Mouse (Mus musculus) heart, adult 2 months (tissue): ENCODE measurements around the gene Tango2. TPM values are rescaled to one million over a fixed set of nuclear protein-coding genes. Genes with fewer than 3 reads are reported as not detected.

ENCODE experiments used
- DNase-seq, 2 experiments: peaks; one replicate each; pipeline ENCODE4 v3.0.0; 2021
- H3K27ac ChIP-seq: fragments of 200-600 bp; 2 replicates; pipeline ENCODE4 v1.8.1; 2022
- H3K27me3 ChIP-seq: fragments of 200-500 bp; 2 replicates; pipeline ENCODE4 v1.6.1; 2012; ENCODE audit warnings: mild to moderate bottlenecking, low read length, inconsistent platforms, mixed read lengths; ENCODE audit not compliant: control insufficient read depth, insufficient read depth
- H3K36me3 ChIP-seq: fragments of 200-500 bp; 2 replicates; pipeline ENCODE4 v1.6.1; 2012; ENCODE audit warnings: low read length, inconsistent platforms; ENCODE audit not compliant: control insufficient read depth, insufficient read depth
- H3K4me1 ChIP-seq: fragments of 200-500 bp; 2 replicates; pipeline ENCODE4 v1.6.1; 2011; ENCODE audit warnings: low read length; ENCODE audit not compliant: control insufficient read depth, insufficient read depth
- H3K4me3 ChIP-seq: fragments of 200-600 bp; 2 replicates; pipeline ENCODE4 v1.8.1; 2022
- H3K79me2 ChIP-seq: fragments of 200-500 bp; replicated peaks from 2 replicates; pipeline ENCODE4 v1.6.1; 2012; ENCODE audit warnings: mild to moderate bottlenecking, inconsistent platforms, low read length, moderate library complexity, mixed read lengths; ENCODE audit not compliant: control insufficient read depth, insufficient read depth
- H3K9ac ChIP-seq: fragments of 200-500 bp; 2 replicates; pipeline ENCODE4 v1.6.1; 2012; ENCODE audit warnings: low read depth, mild to moderate bottlenecking, control low read depth, inconsistent platforms, low read length, mixed read lengths
- CTCF ChIP-seq: fragments of 200-600 bp; IDR thresholded peaks from 2 replicates; pipeline ENCODE4 v1.8.1; 2022; ENCODE audit warnings: antibody characterized with exemption, mild to moderate bottlenecking, moderate library complexity
- EP300 ChIP-seq: fragments of 200-500 bp; IDR thresholded peaks from 2 replicates; pipeline ENCODE4 v1.6.1; 2011; ENCODE audit warnings: low read depth, low read length, control low read depth; ENCODE audit not compliant: insufficient read depth
- POLR2A ChIP-seq: fragments of 200-500 bp; IDR thresholded peaks from 2 replicates; pipeline ENCODE4 v1.6.1; 2011; ENCODE audit warnings: mild to moderate bottlenecking, low read depth, low read length, control low read depth; ENCODE audit not compliant: insufficient read depth
- WGBS: fragments of 180-500 bp; shearing (Covaris S2); methylation state at CpG from one replicate; pipeline ENCODE4 v1.1.7; 2018; 5-methylcytosine and 5-hydroxymethylcytosine counted together
- intact Hi-C: fragments of 180-260 bp; cut with DNase I; formaldehyde crosslinking; loops from one replicate; pipeline ENCODE4 v1.15.1; 2025
- polyA plus RNA-seq: library from polyadenylated mRNA; depleted of rRNA; stranded (reverse); fragments of >200 nt; gene quantifications from 2 replicates; pipeline ENCODE4 v1.2.3, GENCODE M21; 2012
- total RNA-seq, 2 experiments: library from RNA; stranded (reverse); gene quantifications; 2 replicates each; pipeline ENCODE4 v1.2.3; 2021

Tango2 gene
- total and polyA plus RNA-seq, 3 experiments, result 173 to 283 (median 181) TPM

GRCm38 (mm10) chr16:18275166-18275565 is 72.7 kb downstream of the Tango2 start:
- H3K79me2 ChIP-seq, result no peaks in the 10 kb centered on the region
- no peaks in the 10 kb centered on the region; the same call in 1 of the 2 replicates for H3K36me3 ChIP-seq
- no peak for TF ChIP-seq POLR2A
- TF ChIP-seq CTCF, result no peak
- no peak for TF ChIP-seq EP300
- DNase-seq, result no peak
- H3K4me3 ChIP-seq, result no peak overlapping the region
- WGBS, result 79% methylated on average over 2 of the region's 2 CpGs
- no peak overlapping the region for H3K9ac ChIP-seq
- no peak overlapping the region for H3K27ac ChIP-seq
- no peaks in the 10 kb centered on the region for H3K27me3 ChIP-seq
- intact Hi-C loops, result no loop called here
- H3K4me1 ChIP-seq, result no peaks in the 10 kb centered on the region

GRCm38 (mm10) chr16:18268182-18268581 is 79.7 kb downstream of the Tango2 start:
- WGBS, result 82% methylated on average over 5 of the region's 5 CpGs
- intact Hi-C loops, result no loop called here
- DNase-seq, result no peak
- H3K4me3 ChIP-seq, result no peak overlapping the region
- TF ChIP-seq CTCF (peak; percentile 60), POLR2A (no peak), EP300 (no peak)
- no peak overlapping the region for H3K27ac ChIP-seq
- H3K79me2 ChIP-seq, result no peaks in the 10 kb centered on the region
- no peak overlapping the region for H3K9ac ChIP-seq
- H3K36me3 ChIP-seq, result peaks cover 2% of the 10 kb centered on the region; the same call in 1 of the 2 replicates
- H3K27me3 ChIP-seq, result no peaks in the 10 kb centered on the region
- no peaks in the 10 kb centered on the region for H3K4me1 ChIP-seq

GRCm38 (mm10) chr16:18265024-18265423 is 82.9 kb downstream of the Tango2 start:
- intact Hi-C loops, result no loop called here
- 77% methylated on average over 2 of the region's 2 CpGs for WGBS
- no peak overlapping the region for H3K9ac ChIP-seq
- TF ChIP-seq CTCF, result no peak
- no peak for TF ChIP-seq EP300
- no peak for TF ChIP-seq POLR2A
- no peaks in the 10 kb centered on the region for H3K27me3 ChIP-seq
- H3K27ac ChIP-seq, result no peak overlapping the region
- no peak for DNase-seq
- no peaks in the 10 kb centered on the region for H3K4me1 ChIP-seq
- H3K4me3 ChIP-seq, result no peak overlapping the region
- peaks cover 2% of the 10 kb centered on the region; the same call in 1 of the 2 replicates for H3K36me3 ChIP-seq
- H3K79me2 ChIP-seq, result no peaks in the 10 kb centered on the region

- H3K27me3 ChIP-seq, result no peaks in the 10 kb centered on the region
- no peak within 1 kb of the TSS for H3K9ac ChIP-seq
- no peaks in the 10 kb centered on the region for H3K79me2 ChIP-seq
- intact Hi-C loops, result no loop called here
- H3K36me3 ChIP-seq, result peaks cover 4% of the 10 kb centered on the region
- TF ChIP-seq CTCF (no peak), EP300 (no peak)
- H3K4me3 ChIP-seq, result no peak within 1 kb of the TSS
- 87% methylated on average over 2 of the region's 2 CpGs for WGBS
- no peaks in the 10 kb centered on the region for H3K4me1 ChIP-seq
- no peak for DNase-seq
- no peak within 1 kb of the TSS for H3K27ac ChIP-seq
Observed at GRCm38 (mm10) chr16:18258221-18258620, 89.7 kb downstream of the Tango2 start, which contains the start of gene Gm49776. Gene Gm49776, minus strand, starts transcription at chr16:18258321.

GRCm38 (mm10) chr16:18253866-18254265 is 94.0 kb downstream of the Tango2 start:
- H3K27me3 ChIP-seq, result no peaks in the 10 kb centered on the region
- H3K9ac ChIP-seq, result no peak overlapping the region
- H3K27ac ChIP-seq, result no peak overlapping the region
- TF ChIP-seq POLR2A, result no peak
- no peak for TF ChIP-seq EP300
- no peak for TF ChIP-seq CTCF
- H3K4me3 ChIP-seq, result no peak overlapping the region
- 71% methylated on average over 1 of the region's 1 CpGs for WGBS
- intact Hi-C loops, result no loop called here
- H3K4me1 ChIP-seq, result peaks cover 5% of the 10 kb centered on the region
- no peak for DNase-seq
- peaks cover 5% of the 10 kb centered on the region; the same call in 1 of the 2 replicates for H3K36me3 ChIP-seq
- H3K79me2 ChIP-seq, result peaks cover 3% of the 10 kb centered on the region; the same call in 1 of the 2 replicates

GRCm38 (mm10) chr16:18252736-18253135 is 95.2 kb downstream of the Tango2 start:
- TF ChIP-seq POLR2A (no peak), EP300 (no peak), CTCF (no peak)

More at GRCm38 (mm10) chr16:18252736-18253135, 95.2 kb downstream of the Tango2 start:
- Histone ChIP-seq H3K27ac (no peak overlapping the region), H3K4me3 (no peak overlapping the region), H3K4me1 (peaks cover 5% of the 10 kb centered on the region), H3K9ac (no peak overlapping the region), H3K27me3 (no peaks in the 10 kb centered on the region), H3K79me2 (peaks cover 5% of the 10 kb centered on the region; the same call in 1 of the 2 replicates), H3K36me3 (peaks cover 5% of the 10 kb centered on the region; the same call in 1 of the 2 replicates)
- intact Hi-C loops, result no loop called here
- WGBS, result 81% methylated on average over 6 of the region's 6 CpGs
- no peak for DNase-seq
